Mouse (Mus musculus) ES-Bruce4 (cell line): ENCODE data around the gene Rimbp3. TPM values are rescaled to one million over a fixed set of nuclear protein-coding genes. Genes with fewer than 3 reads are reported as not detected.
A peak's percentile ranks its signal among the peaks of the same experiment; 100 is the strongest.

ENCODE experiments used
- H3K27ac ChIP-seq: 2 replicates; pipeline ENCODE4 v1.5.1; 2012; ENCODE audit warnings: low read length, inconsistent platforms; ENCODE audit not compliant: insufficient read depth
- H3K27me3 ChIP-seq: 2 replicates; pipeline ENCODE4 v1.6.1; 2012; ENCODE audit warnings: mild to moderate bottlenecking, low read length, inconsistent platforms; ENCODE audit not compliant: control insufficient read depth, poor library complexity, insufficient read depth, severe bottlenecking
- H3K36me3 ChIP-seq: 2 replicates; pipeline ENCODE4 v1.6.1; 2012; ENCODE audit warnings: inconsistent platforms, mild to moderate bottlenecking, low read length, moderate library complexity; ENCODE audit not compliant: control insufficient read depth, poor library complexity, insufficient read depth, severe bottlenecking
- H3K4me1 ChIP-seq: one replicate; pipeline ENCODE4 v1.8.1; 2011; ENCODE audit warnings: low read length; ENCODE audit not compliant: control insufficient read depth, insufficient read depth
- H3K4me3 ChIP-seq: 2 replicates; pipeline ENCODE4 v1.5.1; 2011; ENCODE audit warnings: low read depth, mild to moderate bottlenecking, low read length
- H3K9ac ChIP-seq: 2 replicates; pipeline ENCODE4 v1.6.1; 2012; ENCODE audit warnings: low read depth, mild to moderate bottlenecking, inconsistent platforms; ENCODE audit not compliant: poor library complexity, severe bottlenecking
- H3K9me3 ChIP-seq: replicated peaks from 2 replicates; pipeline ENCODE4 v1.6.1; 2012; ENCODE audit warnings: mild to moderate bottlenecking, low read length, inconsistent platforms; ENCODE audit not compliant: control insufficient read depth, poor library complexity, insufficient read depth, severe bottlenecking
- CTCF ChIP-seq: IDR thresholded peaks from one replicate; pipeline ENCODE4 v1.8.1; 2011; ENCODE audit warnings: low read depth, low read length
- EP300 ChIP-seq: IDR thresholded peaks from 2 replicates; pipeline ENCODE4 v1.6.1; 2011; ENCODE audit warnings: low read depth, low read length; ENCODE audit not compliant: insufficient read depth
- POLR2A ChIP-seq: IDR thresholded peaks from one replicate; pipeline ENCODE4 v1.8.1; 2011; ENCODE audit warnings: low read length; ENCODE audit not compliant: insufficient read depth
- polyA plus RNA-seq: library from polyadenylated mRNA; stranded (reverse); fragments of >200 nt; gene quantifications from 2 replicates; pipeline ENCODE4 v1.2.4, GENCODE M21; 2011; ENCODE audit warnings: low read depth; ENCODE audit not compliant: missing spikeins, insufficient read depth, insufficient read length

The Rimbp3 gene
- polyA plus RNA-seq, 1 experiment: 0.63 TPM

DNA sequence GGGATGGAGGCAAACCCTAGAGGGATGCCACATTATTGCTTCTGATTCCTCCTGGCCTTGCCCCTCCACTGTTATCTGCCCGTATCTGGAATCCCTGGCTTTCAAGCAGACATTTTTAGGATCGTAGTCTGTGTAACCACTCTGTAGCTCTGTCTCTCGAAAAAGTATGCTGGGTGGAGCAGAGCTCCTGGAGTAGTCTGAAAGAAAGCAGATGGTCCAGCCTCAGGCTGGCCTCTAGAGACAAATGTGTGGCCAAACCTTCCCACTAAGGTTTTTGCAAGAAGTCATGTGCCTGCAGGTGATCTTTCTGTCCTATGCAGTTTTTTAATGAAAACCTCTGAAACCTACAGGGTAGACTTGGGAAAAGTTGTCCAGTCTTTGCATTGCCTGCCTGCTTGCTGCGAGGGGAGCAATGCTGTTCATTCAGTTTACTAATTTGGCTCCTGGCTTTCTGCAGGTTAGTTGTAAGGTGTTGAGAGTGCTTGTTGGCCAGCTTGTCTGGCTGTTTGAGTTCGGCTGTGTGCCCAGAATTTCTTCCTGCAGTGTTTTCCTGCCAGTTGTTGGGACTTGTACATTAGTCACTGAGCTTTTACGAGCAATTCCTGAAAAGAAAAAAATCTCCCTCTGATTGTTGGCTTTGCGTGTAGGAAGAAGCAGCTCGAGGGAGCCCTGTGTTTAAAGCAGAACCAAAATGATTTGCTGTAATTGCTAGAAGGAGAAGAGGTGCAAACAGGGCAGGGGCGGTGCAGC is 26.7 kb downstream of the Rimbp3 start:
- Histone ChIP-seq H3K27ac (0 out of 2 replicates have a peak overlapping the region, but pooled peaks have one; percentile 29), H3K9ac (peak overlapping the region; percentile 94), H3K27me3 (no peaks in the 10 kb centered on the region), H3K36me3 (no peaks in the 10 kb centered on the region), H3K4me3 (peak overlapping the region; percentile 93), H3K9me3 (no peaks in the 10 kb centered on the region), H3K4me1 (peaks cover 17% of the 10 kb centered on the region)
- no peak for TF ChIP-seq POLR2A
- no peak for TF ChIP-seq CTCF
- no peak for TF ChIP-seq EP300

DNA sequence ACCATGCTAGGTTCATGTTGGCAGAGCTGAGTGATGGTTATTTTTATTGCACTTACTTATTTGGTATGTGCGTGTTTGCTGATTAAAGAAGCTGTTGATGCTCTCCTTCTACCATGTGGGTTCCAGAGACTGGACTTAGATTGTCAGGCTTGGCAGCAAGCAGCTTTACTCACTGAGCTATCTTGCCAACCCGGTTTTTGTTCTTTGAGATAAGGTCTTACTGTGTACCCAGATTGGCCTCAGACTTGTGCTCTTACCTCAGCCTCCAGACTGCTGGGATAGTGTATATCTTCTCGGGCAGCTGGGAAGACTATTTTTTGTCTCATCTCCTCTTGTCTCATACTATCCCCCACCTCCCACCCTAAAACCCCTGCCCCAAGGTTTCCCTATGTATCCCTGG is 29.2 kb downstream of the Rimbp3 start:
- H3K4me3 ChIP-seq: no peak overlapping the region
- H3K27me3 ChIP-seq: no peaks in the 10 kb centered on the region
- peaks cover 17% of the 10 kb centered on the region for H3K4me1 ChIP-seq
- no peaks in the 10 kb centered on the region for H3K36me3 ChIP-seq
- H3K9ac ChIP-seq: no peak overlapping the region
- no peaks in the 10 kb centered on the region for H3K9me3 ChIP-seq
- H3K27ac ChIP-seq: no peak overlapping the region
- no peak for TF ChIP-seq EP300
- no peak for TF ChIP-seq CTCF
- no peak for TF ChIP-seq POLR2A

DNA sequence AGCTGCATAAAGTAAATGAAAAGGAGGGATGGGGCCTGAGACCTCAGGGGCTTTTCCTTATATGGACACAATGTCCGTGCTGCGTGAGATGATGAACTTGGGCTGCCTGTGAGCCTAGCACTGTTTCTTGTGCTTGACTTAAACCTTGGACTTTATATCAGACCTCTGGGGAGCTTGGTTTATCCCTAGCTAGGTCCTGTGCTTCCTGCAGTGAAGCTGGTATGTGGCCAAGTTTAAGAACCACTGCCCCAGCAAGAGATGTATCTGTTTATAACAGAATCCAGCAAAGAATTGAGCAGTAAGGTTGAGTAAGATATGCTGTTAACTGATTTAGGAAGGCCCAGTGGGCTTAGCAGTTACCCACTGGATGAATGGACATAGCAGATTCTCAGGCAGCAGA is 31.0 kb downstream of the Rimbp3 start:
- Histone ChIP-seq H3K27ac (no peak overlapping the region), H3K27me3 (no peaks in the 10 kb centered on the region), H3K4me3 (no peak overlapping the region), H3K9me3 (no peaks in the 10 kb centered on the region), H3K4me1 (peaks cover 23% of the 10 kb centered on the region), H3K36me3 (no peaks in the 10 kb centered on the region), H3K9ac (no peak overlapping the region)
- TF ChIP-seq EP300 (no peak), POLR2A (no peak), CTCF (no peak)

DNA sequence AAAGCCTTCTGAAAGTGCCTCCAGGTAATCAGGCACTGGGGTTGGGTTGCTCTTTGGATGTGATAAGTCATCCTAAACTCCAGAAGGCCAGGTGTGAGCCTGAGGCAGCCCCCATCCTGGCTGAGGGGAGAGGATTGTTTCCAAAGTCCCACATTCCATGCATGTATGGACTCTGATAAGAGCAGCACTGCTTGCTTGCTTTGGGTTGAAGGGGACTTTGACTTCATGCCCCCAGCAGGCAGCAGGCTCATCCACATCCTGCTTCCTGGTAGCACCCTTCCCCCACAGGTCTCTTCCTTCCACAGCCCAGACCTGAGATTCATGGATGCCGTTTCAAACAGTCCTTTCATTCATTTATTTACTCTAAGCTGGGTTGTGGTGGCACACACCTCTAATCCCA is 35.3 kb downstream of the Rimbp3 start:
- Histone ChIP-seq H3K9ac (no peak overlapping the region), H3K4me1 (peaks cover 18% of the 10 kb centered on the region), H3K27ac (peak overlapping the region; percentile 68), H3K36me3 (no peaks in the 10 kb centered on the region), H3K9me3 (no peaks in the 10 kb centered on the region), H3K4me3 (no peak overlapping the region), H3K27me3 (no peaks in the 10 kb centered on the region)
- TF ChIP-seq EP300 (peak; percentile 46; the same call in 1 of the 2 replicates), CTCF (no peak)

DNA sequence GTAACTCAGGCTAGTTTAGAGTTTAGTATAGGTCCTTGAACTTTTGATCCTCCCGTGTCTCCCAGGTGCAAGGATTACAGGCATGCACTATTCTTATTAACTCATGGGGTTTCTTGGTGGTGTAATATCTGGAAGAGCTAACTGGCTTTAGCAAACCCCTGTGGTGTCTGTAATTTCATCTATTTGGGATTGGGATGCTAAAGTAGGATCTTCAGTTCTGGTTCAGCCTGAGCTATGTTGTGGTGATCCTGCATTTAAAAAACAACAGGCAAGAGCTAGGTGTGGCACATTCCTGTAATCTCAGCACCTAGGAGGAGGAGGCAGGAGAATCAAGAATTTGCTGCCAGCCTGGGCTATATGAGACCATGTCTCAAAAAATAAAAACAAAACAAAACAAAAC is 36.6 kb downstream of the Rimbp3 start:
- H3K4me1 ChIP-seq: peaks cover 16% of the 10 kb centered on the region
- H3K27ac ChIP-seq: peak overlapping the region; percentile 86
- H3K27me3 ChIP-seq: no peaks in the 10 kb centered on the region
- H3K36me3 ChIP-seq: no peaks in the 10 kb centered on the region
- no peak overlapping the region for H3K4me3 ChIP-seq
- TF ChIP-seq POLR2A: no peak
- TF ChIP-seq EP300: no peak
- TF ChIP-seq CTCF: no peak
- no peaks in the 10 kb centered on the region for H3K9me3 ChIP-seq
- no peak overlapping the region for H3K9ac ChIP-seq

DNA sequence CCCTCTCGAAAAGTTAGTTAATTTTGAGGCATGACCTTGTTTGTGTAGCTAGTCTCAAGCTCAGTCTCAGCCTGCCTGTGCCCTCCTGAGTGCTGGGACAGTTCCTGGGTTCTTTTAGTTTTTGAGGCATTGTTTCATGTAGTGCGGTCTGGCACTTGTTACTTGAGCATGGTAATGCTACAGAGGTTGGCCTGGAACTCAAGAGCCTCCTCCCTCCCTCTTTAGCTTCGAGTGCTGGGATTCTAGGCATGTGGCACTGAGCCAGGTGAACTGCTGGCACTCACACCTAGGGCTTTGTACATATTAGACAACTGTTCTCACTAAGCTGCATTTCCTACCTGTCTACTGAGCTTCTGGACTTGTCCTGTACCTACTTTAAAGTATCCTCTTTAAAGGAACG is 39.3 kb downstream of the Rimbp3 start:
- Histone ChIP-seq H3K9ac (no peak overlapping the region), H3K27ac (peak overlapping the region; percentile 63; the same call in 1 of the 2 replicates), H3K9me3 (no peaks in the 10 kb centered on the region), H3K4me3 (no peak overlapping the region), H3K27me3 (no peaks in the 10 kb centered on the region), H3K4me1 (peaks cover 23% of the 10 kb centered on the region), H3K36me3 (no peaks in the 10 kb centered on the region)
- TF ChIP-seq EP300 (no peak), CTCF (no peak)
